In genomic region chr17:70753444-70754032, GRCm38 (mm10) we compare ENCODE assay signal across 11 mouse cellular contexts.
A peak's percentile ranks its signal among the peaks of the same experiment; 100 is the strongest.
DNase-seq lines count a peak whose midpoint lies in the region; ATAC-seq and TF ChIP-seq lines count a peak whose summit lies in the region.
"Had no signal": no experiment of that assay in that cellular context is flagged by ENCODE, and none has a peak within 500 bp of the region (broad histone marks: within the 10 kb centered on the region; RNA-seq: fewer than 3 reads in every experiment).

No protein-coding gene starts in this region.

- ATAC-seq in forebrain, embryonic 15.5 days (replicated peaks): no peak
- ATAC-seq in activated CD4-positive, CD25-positive, alpha-beta regulatory T cell, adult 4 months: no peak

- peak overlapping the region; percentile 86 for H3K27ac ChIP-seq in gastrocnemius, adult 2 months
- H3K27ac ChIP-seq in forebrain, embryonic 15.5 days (replicated peaks): no peak overlapping the region

- H3K9ac ChIP-seq in forebrain, embryonic 15.5 days (replicated peaks): no peak overlapping the region

- H3K9me3 ChIP-seq in forebrain, embryonic 15.5 days: no peaks in the 10 kb centered on the region

- intact Hi-C loops in gastrocnemius, adult 2 months (cut with DNase I): no loop called here

- no peak for TF ChIP-seq CTCF in gastrocnemius, adult 2 months (IDR thresholded peaks at IDR 0.05)

- H3K4me1 ChIP-seq in forebrain, embryonic 15.5 days: peaks cover 19% of the 10 kb centered on the region

- no peaks in the 10 kb centered on the region for H3K36me3 ChIP-seq in forebrain, embryonic 15.5 days

- H3K4me2 ChIP-seq in forebrain, embryonic 15.5 days (replicated peaks): no peak overlapping the region

- H3K4me3 ChIP-seq in gastrocnemius, adult 2 months: no peak overlapping the region
- no peak overlapping the region for H3K4me3 ChIP-seq in forebrain, embryonic 15.5 days

- 84% methylated on average over 13 of the region's 13 CpGs for WGBS in forebrain, embryonic 15.5 days

- peak; percentile 35 for DNase-seq in gastrocnemius, adult 2 months
- DNase-seq in gastrocnemius, adult 8-10 months (ENCODE audit: low spot score in 2 of 2): no peak
- DNase-seq in urinary bladder, postnatal 14 days (ENCODE audit: low spot score): peak; percentile 41
- DNase-seq in urinary bladder, postnatal 25 days (ENCODE audit: low spot score): no peak
- peak; percentile 26 for DNase-seq in kidney, postnatal 10 days
- no peak for DNase-seq in cerebellum, postnatal 10 days
- DNase-seq: heart, postnatal 4 days; midbrain, embryonic 14.5 days had no signal

- H3K27me3 ChIP-seq in forebrain, embryonic 15.5 days: peaks cover 7% of the 10 kb centered on the region; the same call in 1 of the 2 replicates
- H3K27me3 ChIP-seq: CH12.LX had no signal

Comparison
In these comparisons a context has a peak if more than half of its experiments do, and no peak if none do; other contexts are left out.
1. DNase-seq: peak in gastrocnemius, adult 2 months (single experiment), urinary bladder, postnatal 14 days (single experiment) and kidney, postnatal 10 days (single experiment); none in gastrocnemius, adult 8-10 months (0 of 2), urinary bladder, postnatal 25 days (single experiment) and cerebellum, postnatal 10 days (0 of 2).